Mouse (Mus musculus) gastrocnemius, adult 2 months (tissue): ENCODE data around the gene Dgkg. TPM values are rescaled to one million over a fixed set of nuclear protein-coding genes. Genes with fewer than 3 reads are reported as not detected.

Source experiments
- DNase-seq: peaks from one replicate; pipeline ENCODE4 v3.0.0; 2022
- H3K27ac ChIP-seq: fragments of 200-600 bp; 2 replicates; pipeline ENCODE4 v1.8.1; 2022; ENCODE audit warnings: mild to moderate bottlenecking
- H3K4me3 ChIP-seq: fragments of 200-600 bp; 2 replicates; pipeline ENCODE4 v1.8.1; 2022; ENCODE audit warnings: mild to moderate bottlenecking, moderate library complexity
- CTCF ChIP-seq: fragments of 200-600 bp; IDR thresholded peaks from 2 replicates; pipeline ENCODE4 v1.8.1; 2022; ENCODE audit warnings: antibody characterized with exemption, mild to moderate bottlenecking, moderate library complexity
- intact Hi-C: fragments of 180-260 bp; cut with DNase I; formaldehyde crosslinking; loops from one replicate; pipeline ENCODE4 v1.15.1; 2025
- long read RNA-seq, 2 experiments: library from polyadenylated mRNA; stranded (forward); transcript quantifications; one replicate each; pipeline ENCODE4 v2.0.0; 2021
- total RNA-seq, 2 experiments: library from RNA; stranded (reverse); gene quantifications; 2 replicates each; pipeline ENCODE4 v1.2.3; 2021

Dgkg gene
- under 1 TPM; 0.41 to 0.70 TPM for total RNA-seq
- long read RNA-seq, experiment 1, result 0 reads
- long read RNA-seq, experiment 2, result 0 reads

GRCm38 (mm10) chr16:22656533-22657444, at the start of gene Dgkg:
Gene Dgkg (minus strand): TSS chr16:22657221.
- Histone ChIP-seq H3K4me3 (peak within 1 kb of the TSS; percentile 74), H3K27ac (peak within 1 kb of the TSS; percentile 56)
- no peak for TF ChIP-seq CTCF
- peak; percentile 54 for DNase-seq
- intact Hi-C loops, result no loop called here

- intact Hi-C loops, result no loop called here
- H3K4me3 ChIP-seq, result no peak overlapping the region
- H3K27ac ChIP-seq, result peak overlapping the region; percentile 68
- no peak for TF ChIP-seq CTCF
- peak; percentile 33 for DNase-seq
Measured at GRCm38 (mm10) chr16:22704946-22705345, 47.9 kb upstream of the Dgkg start.

- no peak overlapping the region for H3K4me3 ChIP-seq
- DNase-seq, result no peak
- H3K27ac ChIP-seq, result 0 out of 2 replicates have a peak overlapping the region, but pooled peaks have one; percentile 68
- no peak for TF ChIP-seq CTCF
- intact Hi-C loops, result no loop called here
Measured at GRCm38 (mm10) chr16:22704136-22704535, 47.1 kb upstream of the Dgkg start.

GRCm38 (mm10) chr16:22698846-22699760, 42.1 kb upstream of the Dgkg start:
- H3K4me3 ChIP-seq, result 0 out of 2 replicates have a peak overlapping the region, but pooled peaks have one; percentile 0
- peak overlapping the region; percentile 50 for H3K27ac ChIP-seq
- intact Hi-C loops, result no loop called here
- no peak for TF ChIP-seq CTCF
- peak; percentile 78 for DNase-seq

GRCm38 (mm10) chr16:22698101-22698500, 41.1 kb upstream of the Dgkg start:
- intact Hi-C loops, result no loop called here
- DNase-seq, result no peak
- no peak for TF ChIP-seq CTCF
- no peak overlapping the region for H3K4me3 ChIP-seq
- H3K27ac ChIP-seq, result no peak overlapping the region

GRCm38 (mm10) chr16:22689622-22690021, 32.6 kb upstream of the Dgkg start:
- no peak for DNase-seq
- no peak for TF ChIP-seq CTCF
- Histone ChIP-seq H3K27ac (no peak overlapping the region), H3K4me3 (no peak overlapping the region)
- intact Hi-C loops, result no loop called here

- no peak for DNase-seq
- intact Hi-C loops, result no loop called here
- H3K27ac ChIP-seq, result no peak overlapping the region
- TF ChIP-seq CTCF, result no peak
- no peak overlapping the region for H3K4me3 ChIP-seq
Measured at GRCm38 (mm10) chr16:22687711-22688230, 30.8 kb upstream of the Dgkg start.

GRCm38 (mm10) chr16:22683605-22684004, 26.6 kb upstream of the Dgkg start:
- DNase-seq, result no peak
- no peak overlapping the region for H3K4me3 ChIP-seq
- intact Hi-C loops, result no loop called here
- H3K27ac ChIP-seq, result no peak overlapping the region
- no peak for TF ChIP-seq CTCF

GRCm38 (mm10) chr16:22682727-22683126, 25.7 kb upstream of the Dgkg start:
- intact Hi-C loops, result no loop called here
- TF ChIP-seq CTCF, result no peak

GRCm38 (mm10) chr16:22679641-22680040, 22.6 kb upstream of the Dgkg start:
- DNase-seq, result no peak
- no peak for TF ChIP-seq CTCF
- no peak overlapping the region for H3K4me3 ChIP-seq
- intact Hi-C loops, result no loop called here
- H3K27ac ChIP-seq, result no peak overlapping the region

More at GRCm38 (mm10) chr16:22682727-22683126, 25.7 kb upstream of the Dgkg start:
- no peak for DNase-seq
- Histone ChIP-seq H3K27ac (no peak overlapping the region), H3K4me3 (no peak overlapping the region)

- TF ChIP-seq CTCF, result no peak
- intact Hi-C loops, result no loop called here
- no peak overlapping the region for H3K27ac ChIP-seq
- DNase-seq, result no peak
- H3K4me3 ChIP-seq, result no peak overlapping the region
Measured at GRCm38 (mm10) chr16:22674636-22675035, 17.6 kb upstream of the Dgkg start.

GRCm38 (mm10) chr16:22674164-22674563, 17.1 kb upstream of the Dgkg start:
- TF ChIP-seq CTCF, result no peak
- intact Hi-C loops, result no loop called here

More at GRCm38 (mm10) chr16:22674164-22674563, 17.1 kb upstream of the Dgkg start:
- no peak overlapping the region for H3K4me3 ChIP-seq
- no peak overlapping the region for H3K27ac ChIP-seq
- DNase-seq, result no peak
